Mouse (Mus musculus): ENCODE results near the gene Tpbgl.

- peak; percentile 66 for TF ChIP-seq CTCF (conservative IDR thresholded peaks at IDR 0.05; ENCODE audit: insufficient read depth, insufficient read length, low read depth, low read length)
- no peak for TF ChIP-seq POLR2A (IDR thresholded peaks at IDR 0.05; ENCODE audit: low read depth, low read length)
These were observed 8.0 kb downstream of the Tpbgl start for GRCm38 (mm10) chr7:99618860-99619259.

Measured in kidney, adult 2 months (tissue).